Mouse (Mus musculus): ENCODE results near the gene Abhd16a.
A peak's percentile ranks its signal among the peaks of the same experiment; 100 is the strongest.

- peak; percentile 65 for TF ChIP-seq POLR2A (IDR thresholded peaks at IDR 0.05; ENCODE audit: insufficient read length, low read depth)
- no peak for TF ChIP-seq MAX (IDR thresholded peaks at IDR 0.05; ENCODE audit: low read depth)
- TF ChIP-seq TCF12 (IDR thresholded peaks at IDR 0.05; ENCODE audit: insufficient read depth, poor library complexity, severe bottlenecking), result no peak
- TF ChIP-seq MYOG (IDR thresholded peaks at IDR 0.05; ENCODE audit: control insufficient read depth in 1 of 3, insufficient read depth in 1 of 3, insufficient read length in 2 of 3, low read depth in 2 of 3), result peak in 1 of 3 experiments; percentile 60
- no peak for TF ChIP-seq USF1 (IDR thresholded peaks at IDR 0.05; ENCODE audit: low read depth)
- no peak for TF ChIP-seq CEBPB (IDR thresholded peaks at IDR 0.05; ENCODE audit: insufficient read depth, poor library complexity, severe bottlenecking)
- TF ChIP-seq POLR2AphosphoS2 (IDR thresholded peaks at IDR 0.05; ENCODE audit: insufficient read length, low read depth), result peak; percentile 77
Observed at GRCm38 (mm10) chr17:35051156-35052086, 37.6 kb upstream of the Abhd16a start.
